Mouse (Mus musculus): ENCODE data around the gene Rad1. TPM values are rescaled to one million over a fixed set of nuclear protein-coding genes. Genes with fewer than 3 reads are reported as not detected.
"Not testable (repeated sequence)": the region's sequence is repeated elsewhere in the genome, so short reads cannot be mapped to it uniquely, and the experiment has no call there.

Gene Rad1
- polyA plus RNA-seq, 1 experiment from 2014 or later = 26.8 TPM

- Histone ChIP-seq H3K9me3 (ENCODE audit: low read length) (no peaks in the 10 kb centered on the region), H3K36me3 (ENCODE audit: insufficient read depth, low read length) (0 out of 2 replicates have a peak, but pooled peaks cover 3% of the 10 kb centered on the region), H3K4me2 (replicated peaks; ENCODE audit: low read depth, low read length) (peak overlapping the region; percentile 95), H3K4me1 (ENCODE audit: insufficient read depth, low read length) (peaks cover 10% of the 10 kb centered on the region), H3K27me3 (ENCODE audit: insufficient read depth, low read length) (no peaks in the 10 kb centered on the region), H3K27ac (ENCODE audit: low read length) (peak overlapping the region; percentile 80), H3K9ac (replicated peaks; ENCODE audit: low read length) (peak overlapping the region; percentile 88), H3K4me3 (ENCODE audit: low read length) (peak overlapping the region; percentile 89)
- under 1% methylated on average over 40 of the region's 40 CpGs for WGBS
- ATAC-seq (ENCODE audit: low FRiP score, low TSS enrichment) = peak; percentile 9; the same call in 1 of the 2 replicates
These were observed 16.1 kb upstream of the Rad1 start for GRCm38 (mm10) chr15:10469641-10470150.

GRCm38 (mm10) chr15:10470151-10470831, 15.5 kb upstream of the Rad1 start, which contains the start of gene Dnajc21:
Gene Dnajc21 (minus strand): TSS chr15:10470516.
- WGBS = 0% methylated on average over 23 of the region's 87 CpGs
- Histone ChIP-seq H3K27me3 (ENCODE audit: insufficient read depth, low read length) (no peaks in the 10 kb centered on the region), H3K27ac (ENCODE audit: low read length) (peak within 1 kb of the TSS; percentile 80), H3K9ac (replicated peaks; ENCODE audit: low read length) (peak within 1 kb of the TSS; percentile 88), H3K4me3 (ENCODE audit: low read length) (peak within 1 kb of the TSS; percentile 89), H3K36me3 (ENCODE audit: insufficient read depth, low read length) (peaks cover 6% of the 10 kb centered on the region), H3K4me2 (replicated peaks; ENCODE audit: low read depth, low read length) (peak within 1 kb of the TSS; percentile 95), H3K4me1 (ENCODE audit: insufficient read depth, low read length) (peaks cover 10% of the 10 kb centered on the region), H3K9me3 (ENCODE audit: low read length) (no peaks in the 10 kb centered on the region)
- peak; percentile 98 for ATAC-seq (ENCODE audit: low FRiP score, low TSS enrichment)

DNA sequence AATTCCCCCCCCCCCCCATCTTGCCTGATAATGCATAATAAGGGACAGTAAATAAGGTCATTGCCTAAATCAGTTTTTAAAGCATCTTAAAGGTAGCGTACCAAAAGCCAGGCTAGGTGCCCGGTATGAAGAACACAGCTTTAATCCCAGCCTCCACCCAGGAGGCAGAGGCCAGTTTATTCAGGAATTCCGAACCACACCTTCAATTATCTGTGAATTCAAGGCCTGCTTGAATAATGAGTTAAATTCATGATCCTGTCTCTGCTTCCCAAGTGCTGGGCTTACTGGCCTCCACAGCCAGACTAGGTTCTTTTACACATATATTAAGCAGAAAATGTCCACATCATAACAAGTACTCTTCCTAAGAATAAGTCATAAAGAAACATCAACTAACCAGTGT, 14.9 kb upstream of the Rad1 start:
- 17% methylated on average over 3 of the region's 3 CpGs for WGBS

DNA sequence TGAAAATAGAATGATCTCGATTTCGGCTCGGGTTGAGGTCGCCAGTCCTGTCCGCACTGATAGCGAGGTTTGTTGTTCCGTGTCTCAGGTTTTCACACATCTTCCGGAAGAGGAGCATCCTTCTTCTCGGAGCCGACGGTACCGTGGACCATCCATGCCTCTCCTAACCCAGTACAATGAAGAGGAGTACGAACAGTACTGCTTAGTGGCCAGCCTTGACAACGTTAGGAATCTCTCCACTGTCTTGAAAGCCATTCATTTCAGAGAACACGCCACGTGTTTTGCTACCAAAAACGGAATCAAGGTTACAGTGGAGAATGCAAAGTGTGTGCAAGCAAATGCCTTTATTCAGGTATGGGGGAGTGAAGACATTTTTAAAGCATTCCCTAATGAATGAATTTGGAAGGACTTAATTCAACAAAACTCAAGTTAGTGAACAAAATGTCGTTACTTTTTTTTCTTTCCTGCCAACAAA, 584 bp downstream of the Rad1 start:
- peak; percentile 40 for ATAC-seq (ENCODE audit: low FRiP score, low TSS enrichment)
- Histone ChIP-seq H3K27me3 (ENCODE audit: insufficient read depth, low read length) (no peaks in the 10 kb centered on the region), H3K36me3 (ENCODE audit: insufficient read depth, low read length) (peaks cover 20% of the 10 kb centered on the region), H3K4me3 (ENCODE audit: low read length) (peak overlapping the region; percentile 93), H3K27ac (ENCODE audit: low read length) (peak overlapping the region; percentile 76), H3K4me2 (replicated peaks; ENCODE audit: low read depth, low read length) (peak overlapping the region; percentile 88), H3K4me1 (ENCODE audit: insufficient read depth, low read length) (peaks cover 16% of the 10 kb centered on the region), H3K9ac (replicated peaks; ENCODE audit: low read length) (peak overlapping the region; percentile 95), H3K9me3 (ENCODE audit: low read length) (no peaks in the 10 kb centered on the region)
- whole genome bisulfite sequencing = under 1% methylated on average over 18 of the region's 18 CpGs

More for the DNA sequence above, 14.9 kb upstream of the Rad1 start:
- H3K9me3 ChIP-seq (ENCODE audit: low read length) = no peaks in the 10 kb centered on the region
- H3K4me1 ChIP-seq (ENCODE audit: insufficient read depth, low read length) = peaks cover 10% of the 10 kb centered on the region
- H3K27ac ChIP-seq (ENCODE audit: low read length) = 0 out of 2 replicates have a peak overlapping the region, but pooled peaks have one; percentile 69
- peak overlapping the region; percentile 89 for H3K4me3 ChIP-seq (ENCODE audit: low read length)
- peak overlapping the region; percentile 88 for H3K9ac ChIP-seq (replicated peaks; ENCODE audit: low read length)
- peaks cover 13% of the 10 kb centered on the region for H3K36me3 ChIP-seq (ENCODE audit: insufficient read depth, low read length)
- peak overlapping the region; percentile 95 for H3K4me2 ChIP-seq (replicated peaks; ENCODE audit: low read depth, low read length)
- H3K27me3 ChIP-seq (ENCODE audit: insufficient read depth, low read length) = no peaks in the 10 kb centered on the region
- peak; percentile 3; the same call in 1 of the 2 replicates for ATAC-seq (ENCODE audit: low FRiP score, low TSS enrichment)

DNA sequence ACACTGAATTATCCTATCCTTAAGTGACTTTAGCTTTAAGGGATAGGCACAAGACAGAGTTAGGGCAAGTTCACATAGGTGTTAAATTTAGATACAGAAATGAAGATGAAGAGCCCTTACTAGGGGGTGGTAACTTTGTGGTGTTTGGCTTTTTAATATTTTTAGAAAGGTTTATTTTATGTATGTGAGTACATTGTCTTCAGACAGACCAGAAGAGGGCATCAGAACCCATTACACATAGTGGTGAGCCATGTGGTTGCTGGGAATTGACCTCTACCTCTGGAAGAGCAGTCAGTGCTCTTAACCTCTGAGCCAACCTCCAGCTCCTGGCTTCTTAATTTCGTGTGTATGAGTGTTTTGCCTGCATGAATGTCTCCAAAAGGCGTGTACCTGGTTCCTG, 1.4 kb downstream of the Rad1 start:
- peak overlapping the region; percentile 20 for H3K4me3 ChIP-seq (ENCODE audit: low read length)
- H3K4me2 ChIP-seq (replicated peaks; ENCODE audit: low read depth, low read length) = peak overlapping the region; percentile 88
- no peaks in the 10 kb centered on the region for H3K9me3 ChIP-seq (ENCODE audit: low read length)
- no peak overlapping the region for H3K9ac ChIP-seq (replicated peaks; ENCODE audit: low read length)
- H3K4me1 ChIP-seq (ENCODE audit: insufficient read depth, low read length) = peaks cover 16% of the 10 kb centered on the region
- ATAC-seq (ENCODE audit: low FRiP score, low TSS enrichment) = no peak
- H3K36me3 ChIP-seq (ENCODE audit: insufficient read depth, low read length) = peaks cover 23% of the 10 kb centered on the region
- H3K27me3 ChIP-seq (ENCODE audit: insufficient read depth, low read length) = no peaks in the 10 kb centered on the region
- 51% methylated on average over 2 of the region's 2 CpGs for WGBS
- H3K27ac ChIP-seq (ENCODE audit: low read length) = no peak overlapping the region

DNA sequence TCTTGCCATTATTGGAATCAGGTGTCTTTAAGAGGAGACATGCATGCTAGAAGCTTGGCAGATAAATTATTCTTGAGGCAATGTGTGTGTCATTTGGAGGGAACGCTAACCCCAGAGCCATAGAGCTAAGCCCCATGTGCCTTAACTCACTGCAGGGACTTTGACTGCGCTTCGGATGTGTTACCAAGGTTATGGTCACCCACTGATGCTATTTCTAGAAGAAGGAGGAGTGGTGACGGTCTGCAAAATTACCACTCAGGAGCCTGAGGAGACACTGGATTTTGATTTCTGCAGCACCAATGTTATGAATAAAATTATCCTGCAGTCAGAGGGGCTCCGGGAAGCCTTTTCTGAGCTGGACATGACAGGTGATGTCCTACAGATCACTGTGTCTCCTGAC, 4.3 kb downstream of the Rad1 start:
- Histone ChIP-seq H3K9ac (replicated peaks; ENCODE audit: low read length) (no peak overlapping the region), H3K9me3 (ENCODE audit: low read length) (no peaks in the 10 kb centered on the region), H3K4me3 (ENCODE audit: low read length) (no peak overlapping the region), H3K4me2 (replicated peaks; ENCODE audit: low read depth, low read length) (no peak overlapping the region), H3K36me3 (ENCODE audit: insufficient read depth, low read length) (peaks cover 27% of the 10 kb centered on the region), H3K27me3 (ENCODE audit: insufficient read depth, low read length) (no peaks in the 10 kb centered on the region), H3K27ac (ENCODE audit: low read length) (no peak overlapping the region), H3K4me1 (ENCODE audit: insufficient read depth, low read length) (peaks cover 7% of the 10 kb centered on the region)
- no peak for ATAC-seq (ENCODE audit: low FRiP score, low TSS enrichment)
- WGBS = 92% methylated on average over 5 of the region's 5 CpGs

DNA sequence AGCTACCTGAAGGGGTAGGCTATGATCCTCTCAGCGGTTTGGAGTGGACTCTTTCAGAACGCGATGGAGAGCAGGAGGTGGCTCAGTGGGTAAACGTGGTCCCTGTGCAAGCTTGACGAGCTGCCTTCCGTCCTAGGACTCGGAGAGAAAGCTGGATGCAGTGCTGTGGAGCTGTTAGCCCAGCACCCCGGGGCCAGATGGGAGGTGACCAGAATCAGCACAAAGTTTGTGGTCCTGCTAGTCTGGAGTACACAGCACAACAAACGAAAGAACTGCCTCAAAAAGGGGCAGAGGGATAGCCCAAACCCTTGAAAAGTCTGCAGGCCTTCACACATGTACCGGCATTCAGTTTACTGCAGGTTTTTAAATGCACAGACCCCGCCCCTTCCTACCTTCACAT, 10.1 kb downstream of the Rad1 start:
- Histone ChIP-seq H3K27ac (ENCODE audit: low read length) (no peak overlapping the region), H3K36me3 (ENCODE audit: insufficient read depth, low read length) (peaks cover 28% of the 10 kb centered on the region), H3K4me1 (ENCODE audit: insufficient read depth, low read length) (no peaks in the 10 kb centered on the region), H3K4me2 (replicated peaks; ENCODE audit: low read depth, low read length) (no peak overlapping the region), H3K9me3 (ENCODE audit: low read length) (no peaks in the 10 kb centered on the region), H3K9ac (replicated peaks; ENCODE audit: low read length) (no peak overlapping the region), H3K4me3 (ENCODE audit: low read length) (no peak overlapping the region), H3K27me3 (ENCODE audit: insufficient read depth, low read length) (no peaks in the 10 kb centered on the region)
- 95% methylated on average over 11 of the region's 11 CpGs for WGBS
- ATAC-seq (ENCODE audit: low FRiP score, low TSS enrichment) = no peak

DNA sequence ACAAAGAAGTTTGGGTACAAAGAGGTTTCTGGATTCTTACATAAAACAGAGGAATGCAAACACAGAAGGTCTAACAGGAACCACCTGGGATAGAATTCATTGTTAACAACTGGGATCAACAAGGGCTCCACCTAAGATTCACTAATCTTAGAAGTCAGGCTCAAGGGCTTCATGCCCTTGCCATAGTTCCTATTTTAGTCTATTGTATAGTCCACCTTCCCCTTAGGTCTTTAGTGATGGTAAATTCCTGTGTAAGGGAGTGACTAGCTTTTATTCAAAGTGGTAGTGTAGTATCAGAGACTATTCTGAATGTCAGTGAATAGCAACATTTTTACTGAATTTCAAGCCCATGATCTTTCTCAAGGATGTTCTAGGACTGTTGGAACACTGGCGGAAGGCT, 10.9 kb downstream of the Rad1 start:
- not testable (repeated sequence) for H3K27ac ChIP-seq (ENCODE audit: low read length); H3K9ac ChIP-seq (replicated peaks; ENCODE audit: low read length); H3K4me1 ChIP-seq (ENCODE audit: insufficient read depth, low read length); ATAC-seq (ENCODE audit: low FRiP score, low TSS enrichment); H3K27me3 ChIP-seq (ENCODE audit: insufficient read depth, low read length); H3K4me3 ChIP-seq (ENCODE audit: low read length); H3K9me3 ChIP-seq (ENCODE audit: low read length); H3K4me2 ChIP-seq (replicated peaks; ENCODE audit: low read depth, low read length)
- WGBS = 100% methylated on average over 1 of the region's 1 CpGs
- H3K36me3 ChIP-seq (ENCODE audit: insufficient read depth, low read length) = peaks cover 24% of the 10 kb centered on the region

DNA sequence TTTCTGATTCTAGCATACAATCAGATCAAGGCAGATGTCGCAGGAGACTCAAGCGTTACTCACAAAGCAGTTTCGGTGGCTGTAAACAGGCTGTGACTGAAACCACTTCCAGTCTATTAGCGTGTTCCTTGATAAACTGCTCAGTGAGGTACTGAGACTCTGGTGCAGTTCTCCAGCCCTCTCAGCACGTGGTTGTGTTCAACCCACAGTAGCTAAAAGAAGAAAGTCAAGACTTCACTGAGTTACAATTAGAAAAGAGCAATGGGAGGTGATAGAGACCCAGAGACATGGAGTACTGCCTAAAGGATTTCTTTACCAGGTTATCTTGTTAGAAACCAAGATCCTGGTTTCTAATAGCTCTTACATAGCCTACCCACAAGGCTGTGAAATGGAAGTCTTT, 13.8 kb downstream of the Rad1 start:
- H3K36me3 ChIP-seq (ENCODE audit: insufficient read depth, low read length) = peaks cover 6% of the 10 kb centered on the region; the same call in 1 of the 2 replicates
- H3K4me2 ChIP-seq (replicated peaks; ENCODE audit: low read depth, low read length) = no peak overlapping the region
- no peak overlapping the region for H3K27ac ChIP-seq (ENCODE audit: low read length)
- no peak overlapping the region for H3K4me3 ChIP-seq (ENCODE audit: low read length)
- H3K9me3 ChIP-seq (ENCODE audit: low read length) = no peaks in the 10 kb centered on the region
- ATAC-seq (ENCODE audit: low FRiP score, low TSS enrichment) = no peak
- H3K4me1 ChIP-seq (ENCODE audit: insufficient read depth, low read length) = no peaks in the 10 kb centered on the region
- H3K9ac ChIP-seq (replicated peaks; ENCODE audit: low read length) = no peak overlapping the region
- H3K27me3 ChIP-seq (ENCODE audit: insufficient read depth, low read length) = no peaks in the 10 kb centered on the region
- 76% methylated on average over 5 of the region's 5 CpGs for WGBS

DNA sequence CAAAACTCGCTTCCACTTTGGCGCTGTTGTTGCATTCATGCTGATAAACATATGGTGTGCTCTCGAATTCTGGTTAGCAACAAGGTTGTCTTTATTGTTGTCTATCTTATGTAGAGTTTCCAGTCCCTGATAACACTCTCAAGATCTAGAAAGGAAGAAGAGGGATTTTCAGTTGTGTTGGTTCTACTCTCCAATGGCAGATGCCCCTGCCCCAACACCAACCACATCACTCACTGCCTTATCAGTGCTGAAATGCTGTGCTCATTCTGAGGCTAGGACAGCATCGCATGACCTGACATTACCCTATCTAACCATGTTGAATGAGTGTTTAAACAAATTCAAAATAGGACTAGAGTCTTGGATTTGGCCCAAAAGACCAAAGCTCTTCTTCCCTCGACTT, 14.2 kb downstream of the Rad1 start:
- no peak for ATAC-seq (ENCODE audit: low FRiP score, low TSS enrichment)
- Histone ChIP-seq H3K4me1 (ENCODE audit: insufficient read depth, low read length) (no peaks in the 10 kb centered on the region), H3K27me3 (ENCODE audit: insufficient read depth, low read length) (no peaks in the 10 kb centered on the region), H3K4me3 (ENCODE audit: low read length) (no peak overlapping the region), H3K27ac (ENCODE audit: low read length) (no peak overlapping the region), H3K9ac (replicated peaks; ENCODE audit: low read length) (no peak overlapping the region), H3K4me2 (replicated peaks; ENCODE audit: low read depth, low read length) (no peak overlapping the region), H3K9me3 (ENCODE audit: low read length) (no peaks in the 10 kb centered on the region), H3K36me3 (ENCODE audit: insufficient read depth, low read length) (peaks cover 6% of the 10 kb centered on the region; the same call in 1 of the 2 replicates)
- WGBS = 83% methylated on average over 5 of the region's 5 CpGs

Data from kidney, embryonic 16.5 days (tissue).